Mouse (Mus musculus) lung, postnatal 0 days (tissue): ENCODE measurements around the gene Foxn4. TPM values are rescaled to one million over a fixed set of nuclear protein-coding genes. Genes with fewer than 3 reads are reported as not detected.
A peak's percentile ranks its signal among the peaks of the same experiment; 100 is the strongest.

Source experiments
- ATAC-seq: fragments of 200-750 bp; cut with Nextera tagmentation; 2 replicates; pipeline ENCODE4 v1.8.0; 2017; ENCODE audit warnings: moderate library complexity
- DNase-seq: peaks from one replicate; pipeline ENCODE4 v3.0.0-alpha.2; 2016; ENCODE audit warnings: low spot score
- H3K27ac ChIP-seq: fragments of 300-500 bp; sonication (generic); 2 replicates; pipeline ENCODE4 v1.5.1; 2014; ENCODE audit warnings: antibody characterized with exemption, mild to moderate bottlenecking, low read length, mixed read lengths
- H3K27me3 ChIP-seq: fragments of 300-500 bp; sonication (generic); replicated peaks from 2 replicates; pipeline ENCODE4 v1.6.1; 2014; ENCODE audit warnings: low read length, mixed read lengths; ENCODE audit not compliant: insufficient read depth
- H3K36me3 ChIP-seq: fragments of 300-500 bp; sonication (generic); 2 replicates; pipeline ENCODE4 v1.6.1; 2014; ENCODE audit warnings: low read length, mixed read lengths; ENCODE audit not compliant: insufficient read depth
- H3K4me1 ChIP-seq: fragments of 300-500 bp; sonication (generic); 2 replicates; pipeline ENCODE4 v1.6.1; 2014; ENCODE audit warnings: antibody characterized with exemption, low read depth, low read length, mixed read lengths; ENCODE audit not compliant: insufficient read depth
- H3K4me2 ChIP-seq: fragments of 300-500 bp; sonication (generic); replicated peaks from 2 replicates; pipeline ENCODE4 v1.6.1; 2014; ENCODE audit warnings: low read depth, mild to moderate bottlenecking, low read length, moderate library complexity, mixed read lengths
- H3K4me3 ChIP-seq: fragments of 300-500 bp; sonication (generic); 2 replicates; pipeline ENCODE4 v1.5.1; 2014; ENCODE audit warnings: low read depth, low read length
- H3K9ac ChIP-seq: fragments of 300-500 bp; sonication (generic); replicated peaks from 2 replicates; pipeline ENCODE4 v1.6.1; 2014; ENCODE audit warnings: low read depth, mild to moderate bottlenecking
- H3K9me3 ChIP-seq: fragments of 300-500 bp; sonication (generic); 2 replicates; pipeline ENCODE4 v1.6.1; 2016; ENCODE audit warnings: low read length, mixed read lengths
- CTCF ChIP-seq: IDR thresholded peaks from 2 replicates; pipeline ENCODE4 v1.5.1; 2016; ENCODE audit warnings: antibody characterized with exemption, mild to moderate bottlenecking
- EP300 ChIP-seq: IDR thresholded peaks from 2 replicates; pipeline ENCODE4 v1.6.1; 2016; ENCODE audit warnings: antibody characterized with exemption, mild to moderate bottlenecking, control low read depth
- WGBS: fragments of 180-500 bp; shearing (Covaris S2); extraction: QIAGEN DNeasy Blood & Tissue Kit; methylation state at CpG from one replicate; pipeline ENCODE4 v1.1.7; 2014; 5-methylcytosine and 5-hydroxymethylcytosine counted together
- polyA plus RNA-seq: library from polyadenylated mRNA; unstranded; fragments of >200 nt; fragmentation: Nextera tagmentation; extraction: Ambion mirVana; gene quantifications from 2 replicates; pipeline ENCODE4 v1.2.1, GENCODE M21; 2015

The Foxn4 gene
- polyA plus RNA-seq, 1 experiment from 2014 or later: 0.81 TPM

GRCm38 (mm10) chr5:114299883-114300610 lies 26.4 kb upstream of the Foxn4 start:
- 85% methylated on average over 24 of the region's 24 CpGs for WGBS
- DNase-seq: no peak
- no peaks in the 10 kb centered on the region for H3K9me3 ChIP-seq

GRCm38 (mm10) chr5:114299156-114299855 lies 25.7 kb upstream of the Foxn4 start:
- H3K36me3 ChIP-seq: no peaks in the 10 kb centered on the region
- no peaks in the 10 kb centered on the region for H3K4me1 ChIP-seq
- DNase-seq (no peak), ATAC-seq (no peak)
- H3K4me2 ChIP-seq: no peak overlapping the region
- 55% methylated on average over 22 of the region's 22 CpGs for WGBS
- TF ChIP-seq EP300: no peak
- TF ChIP-seq CTCF: no peak
- no peaks in the 10 kb centered on the region for H3K27me3 ChIP-seq
- no peaks in the 10 kb centered on the region for H3K9me3 ChIP-seq
- no peak overlapping the region for H3K27ac ChIP-seq
- H3K4me3 ChIP-seq: no peak overlapping the region
- no peak overlapping the region for H3K9ac ChIP-seq

More at GRCm38 (mm10) chr5:114299883-114300610, 26.4 kb upstream of the Foxn4 start:
- H3K36me3 ChIP-seq: no peaks in the 10 kb centered on the region
- TF ChIP-seq EP300: no peak
- TF ChIP-seq CTCF: no peak
- H3K27me3 ChIP-seq: no peaks in the 10 kb centered on the region
- H3K4me1 ChIP-seq: no peaks in the 10 kb centered on the region
- H3K4me2 ChIP-seq: no peak overlapping the region
- H3K4me3 ChIP-seq: no peak overlapping the region
- H3K9ac ChIP-seq: no peak overlapping the region
- no peak for ATAC-seq
- H3K27ac ChIP-seq: no peak overlapping the region

- H3K9ac ChIP-seq: no peak overlapping the region
- H3K36me3 ChIP-seq: no peaks in the 10 kb centered on the region
- 47% methylated on average over 18 of the region's 18 CpGs for WGBS
These were observed 24.7 kb upstream of the Foxn4 start for GRCm38 (mm10) chr5:114298212-114298894.

GRCm38 (mm10) chr5:114296693-114297631 lies 23.4 kb upstream of the Foxn4 start:
- Histone ChIP-seq H3K27ac (no peak overlapping the region), H3K36me3 (no peaks in the 10 kb centered on the region), H3K4me2 (no peak overlapping the region; the same call in 1 of the 2 replicates), H3K4me1 (no peaks in the 10 kb centered on the region), H3K9ac (no peak overlapping the region), H3K9me3 (no peaks in the 10 kb centered on the region), H3K4me3 (no peak overlapping the region), H3K27me3 (no peaks in the 10 kb centered on the region)
- TF ChIP-seq CTCF (peak; percentile 52), EP300 (no peak)
- peak; percentile 36 for DNase-seq
- WGBS: 31% methylated on average over 22 of the region's 22 CpGs
- ATAC-seq: no peak

More at GRCm38 (mm10) chr5:114298212-114298894, 24.7 kb upstream of the Foxn4 start:
- Histone ChIP-seq H3K4me2 (no peak overlapping the region), H3K9me3 (no peaks in the 10 kb centered on the region), H3K4me3 (no peak overlapping the region), H3K27ac (no peak overlapping the region), H3K27me3 (no peaks in the 10 kb centered on the region), H3K4me1 (no peaks in the 10 kb centered on the region)
- ATAC-seq: no peak
- TF ChIP-seq CTCF (no peak), EP300 (no peak)
- DNase-seq: no peak

GRCm38 (mm10) chr5:114290004-114290403 lies 16.4 kb upstream of the Foxn4 start:
- H3K27ac ChIP-seq: no peak overlapping the region
- WGBS: 74% methylated on average over 3 of the region's 3 CpGs
- H3K9me3 ChIP-seq: no peaks in the 10 kb centered on the region
- no peak overlapping the region for H3K4me3 ChIP-seq
- H3K27me3 ChIP-seq: no peaks in the 10 kb centered on the region
- H3K9ac ChIP-seq: no peak overlapping the region
- ATAC-seq: no peak
- no peak for DNase-seq
- TF ChIP-seq CTCF: no peak
- TF ChIP-seq EP300: no peak
- H3K4me2 ChIP-seq: no peak overlapping the region
- H3K4me1 ChIP-seq: no peaks in the 10 kb centered on the region
- H3K36me3 ChIP-seq: no peaks in the 10 kb centered on the region
